Mouse (Mus musculus): ENCODE results near the gene Uqcc3.
"Not testable (repeated sequence)": the region's sequence is repeated elsewhere in the genome, so short reads cannot be mapped to it uniquely, and the experiment has no call there.

The Uqcc3 gene

GRCm38 (mm10) chr19:8844371-8845129 is 36.2 kb downstream of the Uqcc3 start:
- peak; percentile 72 to 82 for DNase-seq

DNA sequence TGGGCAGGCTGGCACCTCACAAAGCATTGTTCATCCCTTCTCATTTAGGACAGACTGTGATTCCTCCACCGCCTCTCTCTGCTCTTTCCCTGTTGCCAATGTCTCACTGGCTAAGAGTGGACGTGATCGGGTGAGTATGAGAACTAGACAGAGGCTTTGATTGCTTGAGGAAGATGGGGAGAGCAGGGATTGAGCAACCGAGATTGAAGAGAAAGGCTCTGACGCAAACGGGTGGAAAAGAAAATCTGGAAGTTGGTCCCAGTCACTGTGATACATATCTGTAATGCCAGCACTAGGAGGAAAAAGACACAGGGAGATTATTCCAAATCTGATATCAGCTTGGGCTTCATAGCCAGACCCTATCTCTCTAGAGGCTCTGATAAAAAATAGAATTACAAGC is 37.8 kb downstream of the Uqcc3 start:
- DNase-seq, result peak; percentile 55 to 67

- DNase-seq, result no peak
Measured at GRCm38 (mm10) chr19:8841012-8841411, 39.7 kb downstream of the Uqcc3 start.

GRCm38 (mm10) chr19:8839908-8840791 is 40.6 kb downstream of the Uqcc3 start:
- DNase-seq, result peak; percentile 84 to 86

DNA sequence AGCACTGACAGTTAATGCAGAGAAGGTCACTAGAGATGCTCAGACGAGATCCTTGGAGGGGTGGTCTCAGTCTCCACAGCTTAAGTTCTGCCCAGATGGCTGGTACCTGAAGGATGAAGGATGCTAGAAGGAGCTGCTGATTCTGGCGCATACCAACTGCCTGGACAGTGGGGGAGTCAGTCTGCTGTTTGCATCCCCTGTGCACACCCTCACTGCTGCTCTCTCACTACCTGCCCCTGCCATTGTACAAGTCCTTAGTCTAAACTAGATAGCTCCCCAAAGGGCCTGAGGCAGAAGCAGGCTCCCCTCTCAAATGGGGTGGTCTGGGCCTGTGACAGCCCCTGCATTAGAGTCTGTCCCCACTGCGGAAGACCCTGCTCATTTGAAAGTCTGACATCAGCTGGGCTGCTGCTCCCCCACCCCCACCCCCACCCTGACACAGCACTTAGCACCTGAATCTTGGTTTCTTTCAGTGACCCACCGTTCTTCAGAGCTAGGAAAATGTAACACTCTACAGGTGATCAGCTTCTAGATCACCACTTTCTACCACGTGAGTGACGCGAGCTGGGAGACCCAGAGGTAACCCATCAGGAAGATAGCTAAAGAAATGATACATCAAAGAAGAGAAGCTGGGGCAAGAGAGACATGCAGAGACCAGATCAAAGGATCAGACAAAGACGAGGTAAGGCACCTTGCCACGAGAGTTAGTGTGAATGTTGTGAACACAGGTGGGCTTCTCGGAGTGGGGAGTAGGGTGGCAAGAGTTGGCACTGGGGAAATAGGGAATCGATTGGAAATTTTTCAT is 41.4 kb downstream of the Uqcc3 start, which contains the start of gene Gng3:
Gng3 (minus strand) TSS at position 92 of the 805 bp plus-strand sequence.
- no peak for DNase-seq

- no peak for DNase-seq
Measured at GRCm38 (mm10) chr19:8838041-8838730, 42.5 kb downstream of the Uqcc3 start.

GRCm38 (mm10) chr19:8837251-8837791 is 43.4 kb downstream of the Uqcc3 start, which contains the start of gene Bscl2:
Gene Bscl2, plus strand, starts transcription at chr19:8837467.
- peak; percentile 82 to 84 for DNase-seq

DNA sequence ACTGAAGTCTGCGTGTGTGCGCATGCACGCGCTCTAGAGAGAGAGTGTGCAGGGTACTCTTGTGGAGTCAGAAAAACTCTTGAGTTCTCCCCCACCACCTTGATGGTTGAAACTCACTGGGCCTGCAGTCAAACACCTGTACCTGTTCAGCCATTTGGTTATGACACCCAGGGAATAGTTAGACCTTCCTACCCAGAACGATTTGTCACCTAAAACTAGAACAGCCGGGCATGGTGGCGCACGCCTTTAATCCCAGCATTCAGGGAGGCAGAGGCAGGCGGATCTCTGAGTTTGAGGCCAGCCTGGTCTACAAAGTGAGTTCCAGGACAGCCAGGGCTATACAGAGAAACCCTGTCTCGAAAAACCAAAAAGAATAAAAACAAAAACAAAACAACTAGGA is 44.4 kb downstream of the Uqcc3 start:
- not testable (repeated sequence) for DNase-seq

- DNase-seq, result no peak
Measured at GRCm38 (mm10) chr19:8832971-8833370, 47.8 kb downstream of the Uqcc3 start.

- no peak for DNase-seq
Measured at GRCm38 (mm10) chr19:8831262-8831661, 49.5 kb downstream of the Uqcc3 start.

- DNase-seq, result no peak
Measured at GRCm38 (mm10) chr19:8830664-8831063, 50.1 kb downstream of the Uqcc3 start.
